Mouse (Mus musculus): Measurements from ENCODE around the gene Nlrp6.
A peak's percentile ranks its signal among the peaks of the same experiment; 100 is the strongest.

Nlrp6 gene

DNA sequence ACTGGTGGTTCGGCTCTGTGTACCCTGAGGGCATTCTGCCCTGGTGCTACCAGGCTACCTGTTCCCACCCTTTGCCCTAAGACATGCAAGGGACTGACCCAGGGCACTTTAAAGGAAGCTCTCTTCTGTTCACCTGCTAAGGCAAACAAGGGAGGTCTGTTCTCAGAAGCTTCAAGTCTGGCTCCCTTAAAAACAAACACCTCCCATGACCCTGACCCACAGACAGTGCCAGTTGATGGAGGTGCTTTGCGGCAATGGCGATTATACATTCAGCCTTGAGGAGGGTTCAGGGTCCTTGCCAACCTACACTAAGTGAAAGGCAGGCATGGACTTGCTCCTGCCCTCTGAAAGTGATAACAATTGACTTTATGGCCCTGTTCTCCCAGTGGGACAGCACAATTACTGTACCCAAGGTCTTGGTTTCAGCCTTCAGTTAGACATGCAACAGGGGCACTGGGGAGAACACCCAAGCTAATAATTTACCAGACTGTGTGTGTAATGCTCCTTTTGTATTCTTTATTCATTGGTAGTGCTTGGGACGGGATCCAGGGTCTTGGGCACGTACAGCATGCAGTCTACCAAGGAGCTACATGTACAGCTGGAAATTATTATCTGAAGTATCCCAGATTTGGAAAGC is 7.7 kb upstream of the Nlrp6 start:
- DNase-seq (ENCODE audit: low read depth) = no peak

DNA sequence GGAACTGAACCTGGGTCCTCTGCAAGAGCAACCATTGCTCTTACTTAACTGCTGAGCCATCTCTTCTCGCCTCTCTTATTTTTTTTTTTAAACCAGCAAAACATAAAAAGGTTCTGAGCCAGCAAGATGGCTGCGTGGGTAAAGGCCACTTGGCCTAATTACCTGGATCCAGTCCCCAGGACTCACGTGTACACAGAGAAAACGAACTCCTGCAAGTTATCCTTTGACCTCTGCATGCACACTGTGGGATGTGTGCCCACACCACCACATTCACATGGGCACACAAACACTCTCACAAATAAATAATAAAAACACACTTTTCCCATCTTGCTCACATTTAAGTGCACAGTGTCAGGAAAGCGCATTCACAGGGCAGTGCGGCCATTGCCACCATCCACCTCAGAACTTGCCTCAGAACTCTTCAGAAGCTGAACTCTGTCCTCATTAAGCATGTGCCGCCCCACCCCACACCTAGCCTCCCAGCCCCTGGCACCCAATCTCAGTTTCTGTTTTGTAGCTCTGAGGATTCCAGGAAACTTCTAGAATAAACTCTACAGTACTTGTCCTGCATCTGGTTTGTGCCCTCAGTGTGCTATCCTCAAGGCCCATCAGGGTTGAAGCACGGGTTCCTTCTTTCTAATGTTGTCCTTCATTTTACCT is 6.5 kb upstream of the Nlrp6 start:
- no peak for DNase-seq (ENCODE audit: low read depth)

DNA sequence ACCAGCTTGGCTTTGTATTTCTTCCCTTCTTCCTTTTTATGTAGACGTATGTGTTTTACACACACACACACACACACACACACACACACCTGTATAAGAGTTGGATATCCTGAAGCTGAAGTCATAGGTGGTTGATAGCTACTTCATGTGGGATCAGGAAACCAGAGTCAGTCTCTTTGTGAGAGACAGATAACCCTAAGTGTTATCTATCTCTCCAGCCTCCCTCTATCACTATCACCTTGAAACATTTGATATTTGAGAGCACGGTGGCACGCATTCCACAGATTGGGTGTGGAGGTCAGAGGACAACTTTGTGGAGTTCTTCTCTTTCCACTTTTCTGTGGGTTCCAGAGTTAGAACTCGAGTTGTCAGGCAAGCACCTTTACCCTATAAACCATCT is 791 bp upstream of the Nlrp6 start:
- DNase-seq (ENCODE audit: low read depth) = no peak

DNA sequence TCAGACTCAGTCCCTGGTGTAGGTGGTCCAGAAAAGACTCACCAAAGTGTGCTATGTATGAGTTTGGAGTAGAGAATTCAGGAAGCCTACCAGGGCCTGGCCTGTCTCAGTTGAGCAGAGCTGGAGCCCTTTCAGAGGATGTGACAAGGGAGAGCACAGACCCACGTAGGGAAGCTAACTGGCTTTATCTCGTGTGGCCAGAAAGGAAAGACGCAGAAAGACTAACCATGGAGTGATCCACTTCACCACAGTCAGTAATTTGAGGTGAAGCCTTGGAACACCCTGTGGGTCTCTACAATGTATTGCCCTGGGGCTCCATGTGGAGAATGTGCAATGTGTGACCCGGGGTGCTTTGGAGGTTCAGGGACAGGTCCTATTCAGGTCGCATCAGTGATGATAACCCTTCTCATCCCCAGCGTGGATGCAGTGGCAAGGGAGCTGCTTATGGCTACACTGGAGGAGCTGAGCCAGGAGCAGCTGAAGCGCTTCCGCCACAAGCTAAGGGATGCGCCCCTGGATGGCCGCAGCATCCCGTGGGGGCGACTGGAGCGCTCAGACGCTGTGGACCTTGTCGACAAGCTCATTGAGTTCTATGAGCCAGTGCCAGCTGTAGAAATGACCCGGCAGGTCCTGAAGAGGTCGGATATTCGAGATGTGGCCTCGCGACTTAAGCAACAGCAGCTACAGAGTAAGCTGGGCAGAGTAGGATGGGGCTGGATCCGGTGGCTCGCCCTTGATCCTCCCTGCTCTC is 698 bp downstream of the Nlrp6 start:
- DNase-seq (ENCODE audit: low read depth) = no peak

DNA sequence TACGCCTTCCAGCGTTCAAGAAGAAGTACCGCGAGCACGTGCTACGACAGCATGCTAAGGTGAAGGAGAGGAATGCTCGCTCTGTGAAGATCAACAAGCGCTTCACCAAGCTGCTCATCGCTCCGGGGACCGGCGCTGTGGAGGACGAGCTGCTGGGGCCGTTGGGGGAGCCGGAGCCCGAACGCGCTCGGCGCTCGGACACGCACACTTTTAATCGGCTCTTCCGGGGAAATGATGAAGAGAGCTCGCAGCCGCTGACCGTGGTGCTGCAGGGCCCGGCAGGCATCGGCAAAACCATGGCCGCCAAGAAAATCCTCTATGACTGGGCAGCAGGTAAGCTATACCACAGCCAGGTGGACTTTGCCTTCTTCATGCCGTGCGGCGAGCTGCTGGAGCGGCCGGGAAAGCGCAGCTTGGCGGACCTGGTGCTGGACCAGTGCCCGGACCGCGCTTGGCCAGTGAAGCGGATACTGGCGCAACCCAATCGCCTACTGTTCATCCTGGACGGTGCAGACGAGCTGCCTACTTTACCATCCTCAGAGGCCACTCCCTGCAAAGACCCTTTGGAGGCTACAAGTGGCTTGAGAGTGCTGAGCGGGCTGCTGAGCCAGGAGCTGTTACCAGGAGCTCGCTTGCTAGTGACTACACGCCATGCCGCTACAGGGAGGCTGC is 1.8 kb downstream of the Nlrp6 start:
- DNase-seq (ENCODE audit: low read depth) = no peak

DNA sequence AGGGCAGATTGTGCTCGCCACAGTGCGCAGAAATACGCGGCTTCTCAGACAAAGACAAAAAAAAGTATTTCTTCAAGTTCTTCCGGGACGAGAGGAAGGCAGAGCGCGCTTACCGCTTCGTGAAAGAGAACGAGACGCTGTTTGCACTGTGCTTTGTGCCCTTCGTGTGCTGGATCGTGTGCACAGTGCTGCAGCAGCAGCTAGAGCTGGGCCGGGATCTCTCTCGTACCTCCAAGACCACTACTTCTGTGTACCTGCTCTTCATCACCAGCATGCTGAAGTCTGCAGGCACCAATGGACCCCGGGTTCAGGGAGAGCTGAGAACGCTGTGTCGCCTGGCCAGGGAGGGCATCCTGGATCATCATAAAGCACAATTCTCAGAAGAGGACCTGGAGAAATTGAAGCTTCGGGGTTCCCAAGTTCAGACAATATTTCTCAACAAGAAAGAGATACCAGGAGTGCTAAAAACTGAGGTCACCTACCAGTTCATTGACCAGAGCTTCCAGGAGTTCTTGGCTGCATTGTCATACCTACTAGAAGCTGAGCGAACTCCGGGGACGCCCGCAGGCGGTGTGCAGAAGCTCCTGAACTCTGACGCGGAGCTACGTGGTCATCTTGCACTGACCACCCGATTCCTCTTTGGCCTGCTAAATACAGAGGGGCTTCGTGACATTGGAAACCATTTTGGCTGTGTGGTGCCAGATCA is 2.5 kb downstream of the Nlrp6 start:
- DNase-seq (ENCODE audit: low read depth) = no peak

DNA sequence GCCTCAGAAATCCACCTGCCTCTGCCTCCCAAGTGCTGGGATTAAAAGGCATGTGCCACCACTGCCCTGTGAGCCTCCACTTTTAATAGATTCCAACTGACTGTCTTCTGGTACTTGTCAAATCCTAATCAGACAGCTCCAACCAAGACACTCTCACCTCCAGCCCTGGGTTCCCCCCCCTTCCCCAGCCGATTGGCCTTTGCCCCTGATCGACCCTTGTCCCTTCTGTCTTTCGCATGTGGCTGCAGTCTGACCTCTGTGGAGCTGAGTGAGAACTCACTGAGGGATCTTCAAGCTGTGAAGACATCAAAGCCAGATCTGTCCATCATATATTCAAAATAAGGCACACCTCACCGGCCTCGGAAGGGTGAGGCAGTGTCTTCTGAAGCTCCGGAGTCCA is 6.5 kb downstream of the Nlrp6 start:
- no peak for DNase-seq (ENCODE audit: low read depth)

DNA sequence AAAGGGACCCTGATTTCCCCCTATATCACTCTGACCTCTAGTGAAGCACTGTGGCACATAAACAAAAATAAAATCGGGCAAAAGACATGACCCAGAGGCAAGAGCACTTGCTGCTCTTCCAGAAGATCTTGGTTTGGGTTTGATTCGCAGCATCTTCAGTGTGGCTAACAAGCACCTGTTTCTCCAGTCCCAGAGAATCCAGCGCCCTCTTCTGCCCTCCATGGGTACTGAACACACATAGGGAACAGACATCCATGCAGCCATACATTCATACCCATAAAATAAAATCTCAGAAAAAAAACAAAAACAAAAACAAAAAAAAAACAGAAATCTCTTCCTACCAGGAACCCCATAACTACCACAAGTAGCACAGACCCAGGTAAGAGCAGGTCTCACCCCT is 17.7 kb downstream of the Nlrp6 start:
- DNase-seq (ENCODE audit: low read depth) = peak; percentile 25

DNA sequence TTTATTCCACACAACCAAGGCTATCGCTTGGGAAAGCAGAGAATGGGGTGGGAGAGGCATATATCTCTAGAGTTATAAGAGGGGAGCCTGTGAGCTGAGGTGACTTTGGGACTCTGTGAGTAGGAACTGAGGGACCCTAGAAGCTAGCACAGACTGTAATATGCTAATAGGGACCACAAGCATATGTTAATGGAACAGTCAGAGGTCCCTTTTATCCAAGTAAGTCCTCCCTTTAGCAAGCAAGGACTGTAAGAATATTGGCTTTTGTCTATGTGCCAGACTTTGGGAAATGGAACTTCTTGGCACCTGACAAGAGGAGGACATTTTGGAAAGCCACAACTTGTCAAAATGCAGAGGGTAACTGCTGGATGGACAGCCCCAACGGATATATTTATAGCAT is 18.2 kb downstream of the Nlrp6 start:
- DNase-seq (ENCODE audit: low read depth) = no peak

DNA sequence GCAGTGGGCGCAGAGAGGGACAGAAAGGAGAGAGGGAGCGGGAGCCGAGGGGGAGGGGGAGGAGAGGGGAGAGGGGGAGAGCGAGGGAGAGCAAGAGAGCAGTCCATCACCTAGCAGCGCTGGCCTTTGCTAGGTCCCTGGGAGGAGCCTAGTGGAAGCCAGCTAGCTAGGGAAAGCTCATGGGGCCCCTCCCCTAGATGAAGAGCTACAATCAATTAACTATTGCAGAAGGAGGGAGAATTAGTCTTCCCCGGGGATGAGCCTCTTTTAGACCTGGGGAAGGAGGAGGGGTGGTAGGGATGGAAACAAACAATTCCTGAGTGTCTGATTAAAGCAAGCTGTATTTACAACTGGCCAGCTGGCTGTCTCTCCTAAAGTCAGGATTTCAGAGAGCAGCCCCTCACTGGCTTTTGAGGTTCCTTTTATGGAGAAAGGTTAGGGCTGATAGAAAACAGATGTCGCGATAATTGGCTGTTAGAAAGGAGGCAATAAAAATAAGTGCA is 19.0 kb downstream of the Nlrp6 start:
- DNase-seq (ENCODE audit: low read depth) = no peak

DNA sequence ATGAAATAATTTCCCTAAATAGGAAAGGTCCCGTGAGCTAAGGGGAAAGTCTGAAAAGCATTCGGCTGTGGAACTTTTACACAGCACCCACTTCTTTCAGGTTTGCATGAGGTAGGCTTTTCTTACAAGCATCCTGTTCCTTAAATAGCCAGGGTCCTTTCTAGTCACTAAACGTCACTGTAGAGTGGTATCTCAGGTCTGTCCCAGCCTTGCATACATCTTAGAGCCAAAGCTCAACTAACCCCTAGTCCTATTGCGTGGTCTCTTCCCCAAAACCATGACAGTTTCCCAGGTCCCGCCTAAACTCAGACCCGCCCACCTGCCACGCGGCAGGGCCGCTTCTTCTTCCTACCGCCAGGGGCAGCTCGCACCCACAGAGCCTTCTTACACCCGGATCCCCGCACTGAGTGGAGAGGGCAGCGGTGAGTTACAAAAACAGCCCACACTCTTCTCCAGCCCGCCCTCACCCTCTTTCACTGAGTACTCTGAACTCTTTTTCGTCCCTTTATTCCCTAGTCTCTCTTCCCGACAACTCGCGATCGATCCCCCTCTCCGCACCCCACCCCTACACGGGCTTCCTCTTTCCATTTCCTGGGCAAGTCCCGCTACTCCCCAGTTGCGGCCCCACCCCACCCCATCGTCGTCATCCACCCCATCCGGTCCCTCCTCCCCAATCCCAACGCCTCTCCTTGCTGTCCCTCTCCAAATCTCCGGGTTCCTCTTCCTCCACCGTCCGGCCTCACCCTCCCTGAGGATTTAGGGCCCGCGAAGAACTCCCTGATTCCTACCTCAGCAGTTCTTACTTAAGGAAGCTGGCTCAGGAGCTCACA is 20.7 kb downstream of the Nlrp6 start, which contains the start of gene Pgghg:
Pgghg (plus strand) TSS at position 170 of the 830 bp plus-strand sequence.
- peak; percentile 71 for DNase-seq (ENCODE audit: low read depth)

DNA sequence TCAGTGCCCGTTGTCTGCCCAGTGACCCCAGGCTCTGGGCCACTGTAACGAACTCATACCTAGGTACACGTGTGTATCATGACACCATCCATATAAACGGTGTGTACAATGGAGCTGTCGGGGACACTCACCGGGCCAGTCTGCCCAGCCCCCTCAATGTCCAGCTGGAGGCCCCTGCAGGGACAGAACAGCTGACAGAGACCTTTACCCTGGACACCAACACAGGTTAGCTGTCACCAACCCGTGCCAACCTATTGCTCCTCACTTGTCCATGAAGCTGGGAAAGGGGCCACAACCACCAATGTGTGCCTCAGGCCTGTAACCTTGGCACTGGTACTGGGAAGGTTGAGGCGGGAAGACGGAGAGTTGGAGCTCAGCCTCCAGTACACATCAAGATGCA is 21.6 kb downstream of the Nlrp6 start:
- DNase-seq (ENCODE audit: low read depth) = no peak

DNA sequence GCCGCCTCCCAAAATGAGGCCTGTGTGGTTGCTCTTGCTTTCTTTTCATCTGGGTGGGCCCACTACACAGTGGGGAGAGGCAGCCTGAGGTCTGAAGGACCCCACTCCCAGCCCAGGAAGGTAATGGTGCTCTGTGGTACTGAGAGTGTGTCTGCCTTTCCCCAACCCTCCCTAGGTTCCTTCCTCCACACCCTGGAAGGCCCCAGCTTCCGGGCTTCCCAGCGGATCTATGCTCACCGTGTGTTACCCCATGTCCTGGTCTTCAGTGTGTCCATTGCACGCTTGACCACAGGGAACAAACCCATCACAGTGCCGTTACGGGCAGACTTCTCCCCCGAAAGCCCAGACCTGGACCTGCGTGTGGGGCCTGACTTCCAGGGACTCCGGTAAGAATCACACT is 22.1 kb downstream of the Nlrp6 start:
- no peak for DNase-seq (ENCODE audit: low read depth)

DNA sequence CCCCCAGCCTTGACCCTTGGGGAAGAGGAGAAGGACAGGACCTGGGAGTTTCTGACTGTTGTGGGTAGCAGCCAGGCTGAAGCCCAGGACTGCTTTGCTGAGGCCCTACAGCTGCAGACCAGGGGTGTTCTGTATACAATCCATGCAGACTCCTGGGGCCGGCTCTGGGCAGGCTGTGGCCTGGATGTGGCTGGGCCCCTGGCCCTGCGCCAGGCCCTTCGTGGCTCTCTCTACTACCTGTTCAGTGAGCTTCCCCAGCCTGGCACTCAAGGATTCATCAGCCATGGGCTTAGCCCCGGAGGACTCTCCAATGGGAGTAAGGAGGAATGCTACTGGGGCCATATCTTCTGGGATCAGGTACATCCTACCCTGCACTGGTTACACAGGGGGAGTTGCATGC is 22.7 kb downstream of the Nlrp6 start:
- no peak for DNase-seq (ENCODE audit: low read depth)

DNA sequence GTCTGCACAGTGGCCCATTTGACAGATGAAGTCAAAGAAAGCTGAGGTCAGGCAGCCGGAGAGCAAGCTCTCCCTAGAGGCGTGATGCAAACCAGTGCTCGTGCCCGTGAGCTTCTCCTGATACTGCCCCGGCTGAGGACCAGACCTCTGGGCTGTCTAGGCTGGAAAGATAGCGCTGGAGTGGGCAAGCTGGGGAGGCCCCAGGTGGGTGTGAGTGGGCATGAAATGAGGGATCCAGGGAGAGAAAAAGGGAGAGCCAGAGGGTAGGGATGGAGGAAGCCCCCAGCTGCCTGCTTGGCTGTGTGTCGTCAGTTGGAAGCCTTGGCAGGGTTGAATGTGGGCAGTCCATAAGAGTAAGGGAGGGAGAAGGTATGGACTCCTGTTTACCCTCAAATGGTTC is 23.5 kb downstream of the Nlrp6 start:
- no peak for DNase-seq (ENCODE audit: low read depth)

DNA sequence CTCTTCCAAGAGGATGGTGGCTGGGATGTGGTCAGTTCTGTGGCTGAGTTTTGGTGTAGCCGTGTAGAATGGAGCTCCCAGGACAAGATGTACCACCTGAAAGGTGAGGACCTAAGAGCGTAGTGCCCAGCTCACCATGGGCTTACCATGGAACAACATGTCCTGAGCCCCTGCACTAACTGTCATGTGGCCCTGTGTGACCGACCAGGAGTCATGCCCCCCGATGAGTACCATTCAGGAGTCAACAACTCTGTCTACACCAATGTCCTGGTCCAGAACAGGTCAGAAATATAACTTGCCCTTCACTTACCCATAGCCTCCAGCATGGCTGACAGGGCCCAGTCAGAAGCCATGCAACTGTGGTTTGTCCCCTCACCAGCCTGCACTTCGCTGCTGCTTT is 24.5 kb downstream of the Nlrp6 start:
- DNase-seq (ENCODE audit: low read depth) = no peak

DNA sequence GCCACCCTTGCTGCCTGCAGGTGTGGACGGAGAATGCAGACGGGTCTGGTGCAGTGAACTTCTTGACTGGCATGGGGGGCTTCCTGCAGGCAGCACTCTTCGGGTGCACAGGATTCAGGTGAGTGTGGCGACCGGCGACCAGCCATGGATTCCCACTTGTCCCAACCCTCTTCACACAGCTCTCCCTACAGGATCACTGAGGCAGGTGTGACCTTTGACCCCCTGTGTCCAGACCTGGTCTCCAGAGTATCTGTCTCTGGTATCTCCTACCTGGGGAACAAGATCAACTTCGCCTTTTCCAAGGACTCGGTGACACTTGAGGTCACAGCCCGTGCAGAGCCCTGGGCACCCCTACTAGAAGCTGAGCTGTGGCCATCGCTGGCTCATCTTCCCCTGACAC is 25.6 kb downstream of the Nlrp6 start:
- DNase-seq (ENCODE audit: low read depth) = no peak

DNA sequence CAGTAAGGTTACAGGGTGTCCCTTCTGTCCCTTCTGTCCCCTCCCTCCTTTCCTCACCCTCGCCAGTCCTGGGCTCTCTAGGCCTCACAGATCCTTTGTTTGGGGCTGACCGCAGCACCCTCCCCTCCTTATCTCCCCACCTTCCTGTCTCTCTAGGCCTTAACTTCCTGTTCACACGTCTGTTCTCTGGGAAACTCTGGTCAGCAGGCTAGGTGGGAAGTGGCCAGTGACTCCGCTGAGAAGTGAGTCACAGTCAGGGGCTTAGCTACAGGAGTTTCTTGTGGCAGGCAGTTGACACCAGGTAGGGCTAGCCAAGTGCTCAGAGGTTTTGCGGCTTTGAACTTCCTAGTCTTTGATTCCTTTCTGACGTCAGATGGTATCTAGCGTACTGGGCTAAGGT is 26.3 kb downstream of the Nlrp6 start:
- no peak for DNase-seq (ENCODE audit: low read depth)

DNA sequence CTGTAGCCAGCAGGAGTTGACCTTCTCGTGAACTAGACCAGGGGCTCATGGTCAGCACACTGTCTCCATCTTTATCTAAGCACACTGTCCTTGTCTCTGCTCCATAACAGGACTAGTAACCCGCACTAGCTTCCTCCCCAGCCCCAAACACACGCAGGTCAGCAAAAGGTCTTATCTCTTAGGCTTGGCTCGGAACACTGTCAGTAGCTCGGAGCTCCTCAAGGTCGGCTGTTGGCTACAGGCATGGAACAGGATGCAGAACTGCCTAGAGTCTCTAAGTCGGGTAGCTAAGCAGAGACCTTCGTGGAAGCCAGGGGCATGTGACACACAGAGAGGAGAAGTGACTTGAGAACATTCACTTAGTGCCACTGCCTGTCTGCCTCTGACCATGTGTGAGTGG is 27.5 kb downstream of the Nlrp6 start:
- DNase-seq (ENCODE audit: low read depth) = no peak

DNA sequence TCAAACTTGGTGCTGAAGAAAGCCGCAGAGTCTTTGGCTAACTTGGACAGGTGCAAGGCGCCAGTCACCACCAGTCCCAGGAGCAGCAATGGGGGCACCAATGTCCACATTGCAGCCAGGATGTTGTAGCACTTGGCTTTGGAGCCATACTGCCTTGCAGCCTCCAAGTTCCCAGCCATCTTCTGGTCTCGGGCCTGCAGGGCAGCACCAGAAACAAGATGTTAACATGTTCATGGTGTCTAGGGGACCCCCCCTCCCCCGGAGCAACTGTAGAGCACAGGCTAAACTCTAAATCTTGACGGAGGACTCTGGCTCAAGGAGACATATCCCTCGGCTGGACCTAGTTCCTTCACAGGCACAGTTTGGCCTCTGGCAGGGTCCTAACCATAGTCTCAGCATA is 28.6 kb downstream of the Nlrp6 start:
- no peak for DNase-seq (ENCODE audit: low read depth)
